Mouse (Mus musculus): ENCODE data around the gene Sesn2.
"Not testable (repeated sequence)": the region's sequence is repeated elsewhere in the genome, so short reads cannot be mapped to it uniquely, and the experiment has no call there.

The Sesn2 gene

DNA sequence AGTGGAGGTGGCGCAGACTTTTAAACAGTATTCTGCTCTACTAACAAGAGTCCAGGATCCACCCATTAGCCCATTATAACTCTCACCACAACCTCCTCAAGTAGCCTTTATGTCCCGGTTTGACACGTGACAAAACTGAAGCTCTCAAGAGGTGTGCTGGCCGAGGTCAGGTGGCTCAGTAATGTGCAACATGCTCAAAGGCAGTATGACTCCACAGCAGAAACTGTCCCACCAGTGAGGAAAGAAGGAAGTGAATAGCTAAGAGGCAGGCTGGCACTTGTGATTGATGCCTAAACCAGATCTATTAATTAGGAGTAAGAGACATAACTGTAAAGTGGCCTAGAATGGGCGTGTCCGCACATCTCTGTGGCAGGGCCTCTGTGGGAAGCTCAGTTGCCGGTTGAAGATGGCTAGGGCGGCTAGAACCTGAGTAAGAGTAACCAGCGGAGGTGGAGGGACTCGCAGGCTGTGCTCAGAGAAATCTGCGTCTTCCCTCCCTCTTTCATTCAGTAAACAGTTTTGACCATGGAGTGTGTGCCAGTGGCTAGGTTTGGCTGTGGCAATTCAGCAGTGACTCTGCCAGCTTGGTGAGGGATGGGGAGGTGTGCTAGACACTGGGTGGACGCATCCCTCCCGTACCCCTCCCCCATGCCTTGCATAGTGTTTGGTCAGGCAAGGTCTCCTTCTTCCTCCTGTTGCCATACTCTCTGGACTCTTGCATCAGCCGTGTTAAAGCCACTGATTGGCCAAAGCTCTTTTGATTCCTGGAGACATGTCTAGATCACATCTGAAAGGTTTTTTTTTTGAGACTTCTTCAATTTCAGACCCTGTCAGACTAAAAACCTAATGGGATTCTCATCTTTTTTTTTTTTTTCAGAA, 3.3 kb upstream of the Sesn2 start:
- DNase-seq (ENCODE audit: low spot score) = no peak

- no peak for DNase-seq (ENCODE audit: low spot score)
These were observed 1.8 kb upstream of the Sesn2 start for GRCm38 (mm10) chr4:132512080-132512479.

DNA sequence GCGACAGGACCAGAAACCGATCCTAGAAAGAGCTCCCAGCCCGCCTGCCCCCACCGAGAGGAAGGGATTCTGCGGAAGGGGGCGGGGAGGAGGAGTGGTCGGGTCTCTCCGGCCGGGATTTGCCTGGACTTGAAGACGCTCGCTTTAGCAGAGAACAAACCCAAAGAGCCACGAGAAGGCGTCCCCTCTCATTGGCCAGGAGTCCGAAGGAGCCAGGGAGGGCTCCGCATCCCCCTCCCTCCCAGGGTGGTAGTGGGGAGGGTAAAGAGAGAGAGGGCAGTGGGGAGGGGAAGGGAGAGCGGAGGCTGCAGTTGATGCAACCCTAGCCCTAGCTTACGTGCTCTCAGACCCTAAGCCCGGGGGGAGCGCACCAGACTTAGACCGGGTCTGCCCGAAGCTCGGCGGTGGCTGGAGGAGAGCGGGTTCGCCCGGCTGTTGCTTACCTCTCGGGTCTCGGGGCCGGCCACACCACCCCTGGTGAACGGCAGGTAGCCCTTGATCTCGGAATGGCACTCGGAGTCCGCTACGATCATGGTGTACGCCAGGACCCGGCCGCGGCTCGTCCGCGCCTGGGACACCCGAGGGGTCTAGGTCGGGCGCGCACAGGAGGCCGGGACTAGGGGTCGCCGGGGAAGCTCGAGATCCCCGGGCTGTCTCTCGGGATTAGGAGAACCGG, 542 bp downstream of the Sesn2 start:
- peak; percentile 88 for DNase-seq (ENCODE audit: low spot score)

- no peak for DNase-seq (ENCODE audit: low spot score)
These were observed 3.1 kb downstream of the Sesn2 start for GRCm38 (mm10) chr4:132507210-132507609.

DNA sequence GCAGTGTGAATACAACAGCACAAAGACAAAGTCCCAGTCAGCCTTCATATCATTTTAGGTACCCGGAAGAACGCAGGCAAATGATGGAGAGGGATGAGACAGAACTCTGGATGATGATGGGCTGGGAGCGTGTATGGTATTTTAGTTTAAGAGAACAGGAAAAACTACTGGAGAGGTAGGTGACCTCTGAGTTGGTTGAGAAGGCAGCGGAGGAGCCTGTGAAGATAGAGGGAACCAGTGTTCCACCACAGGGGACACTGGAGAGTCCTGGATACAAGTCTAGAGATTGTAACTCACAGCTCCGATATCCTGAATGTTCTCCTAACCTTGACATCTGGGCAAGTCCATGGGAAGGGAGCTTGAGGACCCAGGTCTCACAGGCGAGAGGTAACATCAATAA, 4.1 kb downstream of the Sesn2 start:
- no peak for DNase-seq (ENCODE audit: low spot score)

DNA sequence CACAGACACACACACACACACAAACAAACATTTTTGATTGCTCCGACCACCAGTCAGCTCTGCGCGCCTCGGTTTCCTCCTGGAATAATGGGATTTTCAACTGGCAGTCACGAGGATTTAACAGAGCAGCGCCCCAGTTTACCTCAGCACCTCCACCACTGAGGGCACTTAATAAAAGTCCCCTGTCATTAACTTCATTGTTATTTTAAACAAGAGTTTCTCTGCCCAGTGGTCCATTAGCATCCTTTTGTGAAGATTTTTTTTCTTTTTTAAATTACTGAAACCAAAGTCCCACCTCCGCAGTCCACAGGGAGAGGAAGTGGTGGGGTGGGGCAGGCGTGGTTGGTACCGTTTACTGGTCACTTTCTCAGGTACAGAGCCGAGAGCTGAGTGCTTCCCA, 4.5 kb downstream of the Sesn2 start:
- DNase-seq (ENCODE audit: low spot score) = no peak

DNA sequence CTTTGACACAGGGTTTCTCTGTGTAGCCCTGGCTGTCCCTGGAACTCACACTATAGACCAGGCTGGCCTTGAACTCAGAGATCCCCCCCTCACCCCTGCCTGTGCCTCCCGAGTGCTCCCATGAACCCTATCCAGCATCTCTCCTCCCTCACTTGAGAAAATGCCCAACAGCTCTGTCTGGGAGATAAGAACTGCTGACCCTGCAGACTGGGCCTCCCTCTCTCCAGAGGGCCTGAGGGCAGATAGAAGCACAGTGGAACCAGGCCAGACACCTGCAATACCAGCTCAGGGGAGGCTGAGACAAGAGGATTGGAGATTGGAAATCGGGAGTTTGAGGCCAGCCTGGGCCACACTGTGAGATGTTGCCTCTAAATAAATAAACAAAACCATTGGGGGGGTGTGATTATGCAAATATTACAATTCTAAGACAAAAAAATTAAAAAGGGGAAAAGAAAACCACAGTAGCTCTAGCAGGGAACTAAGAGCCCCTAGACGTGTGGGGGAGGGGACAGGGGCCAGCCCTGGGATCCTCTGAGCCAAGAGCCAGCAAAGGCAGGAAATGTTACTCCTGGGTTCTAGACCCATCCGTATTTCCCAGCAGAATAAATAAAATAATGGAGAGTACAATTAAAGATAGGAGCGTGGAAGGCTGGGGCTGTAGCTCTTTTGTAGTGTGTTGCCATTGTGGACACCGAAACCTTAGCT, 5.1 kb downstream of the Sesn2 start:
- DNase-seq (ENCODE audit: low spot score) = no peak

DNA sequence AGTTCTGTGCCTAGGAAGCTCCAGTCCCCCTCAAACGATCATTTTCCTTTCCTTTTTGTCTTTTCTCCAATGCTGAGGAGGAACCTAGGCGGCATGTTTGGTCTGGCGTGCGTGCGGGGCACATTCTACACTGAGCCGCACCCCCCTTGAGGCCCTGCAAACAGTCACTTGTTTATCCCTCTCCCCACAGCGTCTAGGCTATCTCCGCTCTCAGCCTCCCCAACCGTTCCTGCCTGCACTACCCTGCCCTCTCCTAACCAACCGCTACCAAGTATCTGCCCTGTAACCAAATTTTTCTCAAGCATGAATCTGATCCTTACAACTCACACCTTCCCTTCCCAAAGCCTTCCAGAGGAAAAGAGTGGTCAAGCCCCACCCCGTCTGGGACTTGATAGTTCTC, 7.0 kb downstream of the Sesn2 start:
- DNase-seq (ENCODE audit: low spot score) = no peak

DNA sequence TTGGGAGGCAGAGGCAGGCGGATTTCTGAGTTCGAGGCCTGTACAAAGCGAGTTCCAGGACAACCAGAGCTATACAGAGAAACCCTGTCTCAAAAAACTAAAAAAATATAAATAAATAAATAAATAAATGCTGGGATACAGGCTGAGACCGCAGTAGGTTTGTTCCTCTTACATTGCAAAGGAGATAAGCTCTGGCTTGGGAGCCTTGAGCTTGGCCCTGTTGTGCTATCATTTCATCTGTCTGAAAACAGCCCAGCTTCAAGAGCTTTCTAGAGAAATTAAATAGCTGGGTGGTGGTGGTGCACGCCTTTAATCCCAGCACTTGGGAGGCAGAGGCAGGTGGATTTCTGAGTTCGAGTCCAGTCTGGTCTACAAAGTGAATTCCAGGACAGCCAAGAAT, 8.7 kb downstream of the Sesn2 start:
- no peak for DNase-seq (ENCODE audit: low spot score)

- DNase-seq (ENCODE audit: low spot score) = no peak
These were observed 15.9 kb downstream of the Sesn2 start for GRCm38 (mm10) chr4:132494271-132494918.

DNA sequence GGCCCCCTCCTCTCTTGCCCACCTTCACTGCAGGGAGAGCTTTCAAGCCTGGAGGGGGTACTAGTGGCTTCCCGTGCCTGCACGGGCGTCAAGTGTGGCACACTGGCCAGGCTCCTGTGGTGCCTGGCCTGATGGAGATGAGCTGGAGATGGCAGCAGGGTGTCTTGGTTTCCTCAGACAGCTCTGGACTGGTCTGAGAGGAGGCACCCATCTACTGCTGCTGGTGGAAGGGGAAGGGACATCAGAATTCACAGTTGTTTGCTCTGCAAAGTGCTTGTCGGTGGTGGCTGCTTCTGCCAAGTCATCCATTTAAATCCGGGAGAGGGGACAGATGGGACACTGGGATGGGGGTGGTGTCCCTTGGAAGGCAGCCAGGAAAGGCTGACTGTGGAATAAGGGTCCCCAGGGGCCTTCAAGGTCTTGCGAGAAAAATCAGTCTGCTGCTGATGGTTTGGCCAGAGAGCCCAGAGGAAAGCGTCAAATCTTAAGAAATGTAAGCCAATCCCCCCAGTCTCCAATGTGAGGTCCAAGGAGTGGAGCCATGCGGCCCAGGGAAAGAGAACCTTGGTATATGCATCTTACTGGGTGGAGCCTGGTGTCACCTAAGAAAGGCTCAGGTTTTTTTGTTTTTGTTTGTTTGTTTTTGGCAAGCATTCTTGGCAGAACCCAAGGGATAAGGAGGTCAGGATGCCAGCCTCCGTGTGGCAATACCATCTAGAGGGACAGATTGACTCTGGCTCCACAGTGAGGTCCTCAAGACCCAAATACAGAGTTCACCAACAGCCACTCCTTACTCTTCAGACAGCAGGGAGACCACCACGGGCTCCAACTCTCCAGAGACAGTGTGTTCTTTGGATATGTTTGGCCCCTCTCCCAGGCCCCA, 17.9 kb downstream of the Sesn2 start:
- peak; percentile 53 for DNase-seq (ENCODE audit: low spot score)

DNA sequence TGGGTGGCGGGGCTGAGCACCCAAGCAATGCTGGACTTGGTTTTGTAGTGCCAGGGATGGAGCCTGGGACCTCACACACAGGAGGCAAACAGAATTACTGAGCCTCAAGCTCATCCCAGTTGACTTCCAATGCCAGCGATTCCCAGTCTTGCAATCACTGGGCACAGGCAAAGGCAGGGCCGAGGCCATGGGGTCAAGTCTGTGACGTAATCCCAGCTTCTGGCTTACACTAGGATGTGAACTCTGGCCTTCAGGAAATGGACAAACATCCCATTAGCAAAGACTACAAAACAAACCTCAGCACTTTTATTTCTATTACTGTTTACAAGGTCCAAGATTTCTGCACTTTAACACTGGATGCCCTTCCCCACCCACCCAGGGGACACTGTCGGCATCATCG, 18.6 kb downstream of the Sesn2 start:
- no peak for DNase-seq (ENCODE audit: low spot score)

- DNase-seq (ENCODE audit: low spot score) = no peak
These were observed 19.2 kb downstream of the Sesn2 start for GRCm38 (mm10) chr4:132491057-132491456.

- DNase-seq (ENCODE audit: low spot score) = no peak
These were observed 19.9 kb downstream of the Sesn2 start for GRCm38 (mm10) chr4:132490273-132491010.

GRCm38 (mm10) chr4:132488976-132489375, 21.3 kb downstream of the Sesn2 start:
- DNase-seq (ENCODE audit: low spot score) = no peak

DNA sequence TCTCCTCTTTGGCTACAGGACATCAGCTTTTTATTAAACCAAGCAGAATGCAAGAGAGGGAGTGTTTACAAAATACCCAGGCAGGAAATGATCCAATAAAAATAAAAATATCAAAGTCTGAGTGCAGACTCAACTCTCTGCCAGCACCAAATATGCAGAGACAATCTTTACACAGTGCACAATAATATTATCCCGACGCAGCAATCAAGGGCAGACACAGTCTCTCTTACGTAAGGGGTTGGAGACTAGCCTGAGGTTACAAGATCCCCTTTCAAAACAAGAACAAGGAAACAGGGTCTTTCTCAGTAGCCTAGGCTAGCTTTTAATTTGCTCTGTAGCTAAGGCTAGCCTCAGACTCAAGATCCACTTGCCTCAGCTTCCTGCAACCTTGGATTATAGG, 21.8 kb downstream of the Sesn2 start:
- no peak for DNase-seq (ENCODE audit: low spot score)

DNA sequence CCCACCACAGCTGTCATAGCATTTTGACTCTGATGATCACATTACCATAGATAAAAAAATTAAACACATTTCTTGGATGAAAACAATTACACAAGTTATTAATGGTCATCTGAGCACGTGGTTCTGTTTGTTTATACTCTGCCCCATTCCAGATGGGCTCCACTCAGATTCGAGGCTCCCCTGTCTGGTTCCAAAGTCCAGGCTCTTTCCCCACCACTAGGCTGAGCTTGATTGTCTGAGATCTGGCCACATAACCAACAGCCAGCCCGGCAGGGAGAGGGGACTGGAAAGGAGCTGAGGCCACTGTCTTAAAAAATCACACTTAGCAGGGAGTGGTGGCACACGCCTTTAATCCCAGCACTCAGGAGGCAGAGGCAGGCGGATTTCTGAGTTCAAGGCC, 25.5 kb downstream of the Sesn2 start:
- no peak for DNase-seq (ENCODE audit: low spot score)

- no peak for DNase-seq (ENCODE audit: low spot score)
These were observed 26.1 kb downstream of the Sesn2 start for GRCm38 (mm10) chr4:132484231-132484630.

- peak; percentile 56 for DNase-seq (ENCODE audit: low spot score)
These were observed 27.2 kb downstream of the Sesn2 start for GRCm38 (mm10) chr4:132482956-132483608.

GRCm38 (mm10) chr4:132482104-132482503, 28.2 kb downstream of the Sesn2 start:
- not testable (repeated sequence) for DNase-seq (ENCODE audit: low spot score)

All from testis, postnatal 10 days (tissue).